Comparison of ENCODE assay signal across 13 mouse cellular contexts in the genomic region with DNA sequence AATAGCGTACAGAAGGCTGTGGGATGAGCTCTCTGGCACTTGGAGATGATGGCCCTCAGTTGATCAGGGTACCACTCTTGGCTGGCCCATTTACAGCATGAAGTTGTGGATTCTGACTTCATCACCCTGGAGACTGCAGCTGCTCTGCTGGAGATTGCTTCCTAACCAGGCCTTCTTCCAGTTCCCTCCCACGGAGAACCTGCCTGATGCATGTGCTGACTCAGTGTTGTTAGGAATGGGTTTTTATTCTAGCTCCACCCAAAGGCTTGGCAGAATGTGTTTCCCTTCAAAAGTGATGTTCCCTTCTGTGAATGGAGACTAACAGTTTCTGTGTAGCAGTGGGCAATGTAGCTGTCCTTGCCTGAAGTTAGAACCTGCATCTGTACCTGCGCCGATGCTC. TPM values are rescaled to one million over a fixed set of nuclear protein-coding genes. Genes with fewer than 3 reads are reported as not detected.
DNase-seq lines count a peak whose midpoint lies in the region; ATAC-seq and TF ChIP-seq lines count a peak whose summit lies in the region.
"Had no signal": no experiment of that assay in that cellular context is flagged by ENCODE, and none has a peak within 500 bp of the region (broad histone marks: within the 10 kb centered on the region; RNA-seq: fewer than 3 reads in every experiment).

No protein-coding gene starts in this region.

- H3K36me3 ChIP-seq in kidney, adult 2 months (ENCODE audit: control insufficient read depth, insufficient read depth, low read length): no peaks in the 10 kb centered on the region
- no peaks in the 10 kb centered on the region for H3K36me3 ChIP-seq in ES-E14 (ENCODE audit: control insufficient read depth, insufficient read depth, low read length, poor library complexity, severe bottlenecking)
- H3K36me3 ChIP-seq in midbrain, embryonic 13.5 days: no peaks in the 10 kb centered on the region
- H3K36me3 ChIP-seq: neural tube, embryonic 15.5 days had no signal

- 58% methylated on average over 4 of the region's 4 CpGs for WGBS in kidney, adult 2 months
- WGBS in midbrain, embryonic 13.5 days: 91% methylated on average over 4 of the region's 4 CpGs

- no peaks in the 10 kb centered on the region for H3K9me3 ChIP-seq in ES-E14 (ENCODE audit: control insufficient read depth, insufficient read depth, low read depth, low read length)
- no peaks in the 10 kb centered on the region for H3K9me3 ChIP-seq in midbrain, embryonic 13.5 days
- H3K9me3 ChIP-seq: limb, embryonic 13.5 days; neural tube, embryonic 15.5 days had no signal

- no peaks in the 10 kb centered on the region; the same call in 1 of the 2 replicates for H3K4me1 ChIP-seq in kidney, adult 2 months (ENCODE audit: control insufficient read depth, insufficient read depth, low read length)
- H3K4me1 ChIP-seq in ES-E14 (ENCODE audit: control insufficient read depth in 2 of 2, insufficient read depth in 2 of 2, low read length in 2 of 2, poor library complexity in 1 of 2): 0 out of 4 replicates have a peak, but pooled peaks cover 0 to 2% of the 10 kb centered on the region in 2 experiments
- H3K4me1 ChIP-seq in midbrain, embryonic 13.5 days (replicated peaks): no peaks in the 10 kb centered on the region
- H3K4me1 ChIP-seq: limb, embryonic 13.5 days; neural tube, embryonic 15.5 days had no signal

- H3K27me3 ChIP-seq in kidney, adult 2 months (replicated peaks; ENCODE audit: control insufficient read depth, insufficient read depth, low read length): no peaks in the 10 kb centered on the region
- H3K27me3 ChIP-seq in midbrain, embryonic 13.5 days: no peaks in the 10 kb centered on the region
- H3K27me3 ChIP-seq: limb, embryonic 13.5 days; neural tube, embryonic 15.5 days had no signal

- ATAC-seq in midbrain, embryonic 13.5 days: no peak
- ATAC-seq: intestine, postnatal 0 days had no signal

- TF ChIP-seq POLR2A in kidney, adult 2 months (IDR thresholded peaks at IDR 0.05; ENCODE audit: low read depth, low read length): no peak

- no peak overlapping the region for H3K4me2 ChIP-seq in midbrain, embryonic 13.5 days (replicated peaks)
- H3K4me2 ChIP-seq: limb, embryonic 13.5 days; neural tube, embryonic 15.5 days had no signal

- H3K9ac ChIP-seq in ES-E14 (ENCODE audit: insufficient read depth, low read depth, low read length, poor library complexity, severe bottlenecking): no peak overlapping the region
- H3K9ac ChIP-seq in midbrain, embryonic 13.5 days (replicated peaks): no peak overlapping the region
- H3K9ac ChIP-seq: limb, embryonic 13.5 days; neural tube, embryonic 15.5 days had no signal

- no peak for TF ChIP-seq CTCF in kidney, adult 2 months (conservative IDR thresholded peaks at IDR 0.05; ENCODE audit: insufficient read depth, insufficient read length, low read depth, low read length)
- TF ChIP-seq CTCF in layer of hippocampus, adult 2 months (conservative IDR thresholded peaks at IDR 0.05): no peak

- no peak overlapping the region for H3K4me3 ChIP-seq in kidney, adult 2 months (ENCODE audit: insufficient read depth, low read depth, low read length)
- no peak overlapping the region for H3K4me3 ChIP-seq in ES-E14 (ENCODE audit: insufficient read depth in 1 of 2, low read depth in 1 of 2, low read length in 2 of 2, poor library complexity in 1 of 2, severe bottlenecking in 1 of 2)
- no peak overlapping the region for H3K4me3 ChIP-seq in layer of hippocampus, adult 2 months
- no peak overlapping the region for H3K4me3 ChIP-seq in midbrain, embryonic 13.5 days (replicated peaks)
- H3K4me3 ChIP-seq: limb, embryonic 13.5 days; neural tube, embryonic 15.5 days had no signal

- in situ Hi-C loops in ES-E14 (cut with MboI; ENCODE audit: low sequenced_read_pairs in 2 of 2, unreplicated experiment in 2 of 2): no loop called here

- intact Hi-C loops in left cerebral cortex, postnatal 25 days (cut with DNase I): no loop called here

- no peak overlapping the region for H3K27ac ChIP-seq in kidney, adult 2 months (ENCODE audit: insufficient read depth, low read depth, low read length)
- peak overlapping the region; percentile 66; the same call in 1 of the 2 replicates for H3K27ac ChIP-seq in ES-E14 (ENCODE audit: insufficient read depth, low read depth, low read length, poor library complexity, severe bottlenecking)
- H3K27ac ChIP-seq in layer of hippocampus, adult 2 months: peak overlapping the region; percentile 55; the same call in 1 of the 2 replicates
- no peak overlapping the region for H3K27ac ChIP-seq in midbrain, embryonic 13.5 days
- H3K27ac ChIP-seq: limb, embryonic 13.5 days; macrophage; neural tube, embryonic 15.5 days had no signal

- peak; percentile 26 for DNase-seq in kidney, adult 2 months
- DNase-seq in kidney, adult 8-10 months: no peak
- peak; percentile 12 for DNase-seq in ES-E14 (ENCODE audit: low read depth, low spot score)
- peak; percentile 48 to 59 for DNase-seq in layer of hippocampus, adult 2 months (ENCODE audit: low spot score in 2 of 2)
- peak; percentile 22 to 91 for DNase-seq in left cerebral cortex, postnatal 25 days (ENCODE audit: low spot score in 2 of 2)
- no peak for DNase-seq in neural tube, embryonic 10.5 days (ENCODE audit: extremely low spot score, low spot score)
- DNase-seq in embryo, embryonic 10.5 days (ENCODE audit: low spot score): no peak
- DNase-seq: cerebellum, adult 9-11 months had no signal

TF ChIP-seq in ES-E14, 5 proteins besides CTCF, POLR2A, EP300 and RAD21:
- TF ChIP-seq HCFC1 (IDR thresholded peaks at IDR 0.05; ENCODE audit: borderline replicate concordance, insufficient read depth, low read length) (no peak), MAFK (IDR thresholded peaks at IDR 0.05; ENCODE audit: insufficient read depth, low read depth, low read length) (peak; percentile 54; the same call in 1 of the 2 replicates)

RNA-seq across cellular contexts. Expression of gene Ocrl, which starts 58.2 kb away (rescaled TPM):
- polyA plus RNA-seq in kidney, adult 2 months (2012; rRNA removed): 10.2 and 10.5 TPM in 2 replicates
- total RNA-seq in ES-E14 (2012; rRNA removed): 5.3 and 7.8 TPM in 2 replicates
- total RNA-seq in layer of hippocampus, adult 2 months (2021): 10 to 100 TPM; 53.5 to 65.1 TPM
- 10 to 100 TPM; 48.5 to 58.4 TPM for total RNA-seq in left cerebral cortex, postnatal 25 days (2021)
- 27.1 and 27.3 TPM in 2 replicates for polyA plus RNA-seq in midbrain, embryonic 13.5 days (2015; fragmentation: Nextera tagmentation; extraction: Ambion mirVana)

Comparison
In these comparisons a context has a peak if more than half of its experiments do, and no peak if none do; other contexts are left out.
1. DNase-seq: peak in kidney, adult 2 months (single experiment), ES-E14 (single experiment), layer of hippocampus, adult 2 months (2 of 2) and left cerebral cortex, postnatal 25 days (2 of 2); none in kidney, adult 8-10 months (0 of 2), neural tube, embryonic 10.5 days (single experiment) and embryo, embryonic 10.5 days (single experiment).
2. H3K27ac ChIP-seq: peak in ES-E14 (single experiment) and layer of hippocampus, adult 2 months (single experiment); none in kidney, adult 2 months (single experiment) and midbrain, embryonic 13.5 days (single experiment).